Mouse (Mus musculus) MEL-GATA-1-ER (cell line): ENCODE data around the gene Nog.

Source experiments
- DNase-seq: peaks from one replicate; pipeline ENCODE4 v3.0.0-alpha.2; 2012; ENCODE audit warnings: low read depth; ENCODE audit errors: extremely low read depth

Nog gene

GRCm38 (mm10) chr11:89269809-89270361 is 32.2 kb downstream of the Nog start:
- DNase-seq: no peak

- no peak for DNase-seq
Measured at GRCm38 (mm10) chr11:89267520-89267919, 34.6 kb downstream of the Nog start.

- DNase-seq: no peak
Measured at GRCm38 (mm10) chr11:89265080-89265479, 37.1 kb downstream of the Nog start.

GRCm38 (mm10) chr11:89259338-89259915 is 42.7 kb downstream of the Nog start:
- DNase-seq: no peak

- no peak for DNase-seq
Measured at GRCm38 (mm10) chr11:89257893-89258292, 44.2 kb downstream of the Nog start.

GRCm38 (mm10) chr11:89253973-89254372 is 48.2 kb downstream of the Nog start:
- no peak for DNase-seq
